Mouse (Mus musculus) midbrain, embryonic 10.5 days (tissue): ENCODE measurements at regions not wholly inside any gene's neighbourhood (a gene's known extent, or its start where the extent isn't known, plus 50 kb on each side); places are given as distances from the start of the nearest gene placed in this dataset.
"Not testable (repeated sequence)": the region's sequence is repeated elsewhere in the genome, so short reads cannot be mapped to it uniquely, and the experiment has no call there.

Source experiments
- DNase-seq: peaks from one replicate; pipeline ENCODE4 v3.0.0-alpha.2; 2017; ENCODE audit warnings: low spot score
- H3K27ac ChIP-seq: fragments of 300-500 bp; sonication (generic); replicated peaks from 2 replicates; pipeline ENCODE4 v1.5.1; 2016; ENCODE audit warnings: mild to moderate bottlenecking
- H3K27me3 ChIP-seq: fragments of 300-500 bp; sonication (generic); 2 replicates; pipeline ENCODE4 v1.6.1; 2016; ENCODE audit warnings: low read depth, mild to moderate bottlenecking; ENCODE audit not compliant: poor library complexity, severe bottlenecking
- H3K36me3 ChIP-seq: fragments of 300-500 bp; sonication (generic); 2 replicates; pipeline ENCODE4 v1.6.1; 2016; ENCODE audit warnings: mild to moderate bottlenecking, moderate library complexity
- H3K4me1 ChIP-seq: fragments of 300-500 bp; sonication (generic); 2 replicates; pipeline ENCODE4 v1.6.1; 2016
- H3K4me3 ChIP-seq: fragments of 300-500 bp; sonication (generic); 2 replicates; pipeline ENCODE4 v1.5.1; 2016; ENCODE audit warnings: mild to moderate bottlenecking, moderate library complexity
- H3K9me3 ChIP-seq: fragments of 300-500 bp; sonication (generic); replicated peaks from 2 replicates; pipeline ENCODE4 v1.6.1; 2016; ENCODE audit warnings: mild to moderate bottlenecking
- WGBS: fragments of 180-500 bp; shearing (Covaris S2); methylation state at CpG from one replicate; pipeline ENCODE4 v1.1.7; 2016; 5-methylcytosine and 5-hydroxymethylcytosine counted together

DNA sequence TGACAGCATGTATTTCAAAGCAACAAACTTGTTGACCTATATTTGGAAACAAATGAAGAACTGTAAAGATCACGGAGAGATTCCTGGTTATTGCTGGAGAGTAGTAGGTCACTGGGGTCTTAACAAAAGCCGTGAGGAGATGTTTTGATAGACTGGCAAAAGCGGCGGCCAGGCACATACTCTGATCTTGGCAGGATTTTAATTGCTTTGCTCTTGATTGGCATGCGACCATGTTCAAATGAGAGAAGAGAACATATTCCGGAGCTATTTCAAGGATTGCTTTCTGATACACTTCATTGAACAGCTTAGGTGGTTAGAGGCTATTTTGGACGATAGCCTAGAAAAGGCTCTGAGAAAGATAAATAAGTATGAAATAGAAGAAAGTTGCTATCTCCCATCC lies 874.2 kb downstream of the Robo1 start:
- DNase-seq: no peak
- H3K27me3 ChIP-seq: no peaks in the 10 kb centered on the region
- 86% methylated on average over 7 of the region's 7 CpGs for WGBS

DNA sequence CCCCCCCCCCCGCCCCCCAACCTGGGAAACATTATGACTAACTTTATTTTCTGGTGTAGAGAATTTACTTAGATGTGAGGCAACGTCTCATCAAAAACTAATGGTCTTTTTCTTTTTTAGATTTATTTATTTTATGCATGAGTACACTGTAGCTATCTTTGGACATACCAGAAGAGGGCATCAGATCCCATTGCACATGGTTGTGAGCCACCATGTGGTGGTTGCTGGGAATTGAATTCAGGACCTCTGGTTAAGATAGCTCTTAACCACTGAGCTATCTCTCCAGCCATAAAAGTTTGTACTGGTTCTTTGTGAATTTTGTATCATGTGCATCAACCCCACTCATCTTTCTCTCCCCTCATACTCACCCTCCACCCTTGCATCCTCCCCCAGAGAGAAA lies 847.3 kb downstream of the Robo1 start:
- Histone ChIP-seq H3K27me3 (no peaks in the 10 kb centered on the region), H3K27ac (no peak overlapping the region), H3K36me3 (no peaks in the 10 kb centered on the region), H3K4me3 (no peak overlapping the region), H3K4me1 (no peaks in the 10 kb centered on the region), H3K9me3 (no peaks in the 10 kb centered on the region)
- DNase-seq: no peak
- 53% methylated on average over 2 of the region's 2 CpGs for WGBS

More for the DNA sequence above, 874.2 kb downstream of the Robo1 start:
- no peak overlapping the region for H3K27ac ChIP-seq
- H3K4me3 ChIP-seq: no peak overlapping the region
- H3K4me1 ChIP-seq: no peaks in the 10 kb centered on the region
- H3K36me3 ChIP-seq: no peaks in the 10 kb centered on the region
- no peaks in the 10 kb centered on the region for H3K9me3 ChIP-seq

GRCm38 (mm10) chr16:73127927-73128326 lies 819.8 kb downstream of the Robo1 start:
- H3K4me3 ChIP-seq, DNase-seq, H3K4me1 ChIP-seq, H3K27me3 ChIP-seq, H3K27ac ChIP-seq, H3K36me3 ChIP-seq, H3K9me3 ChIP-seq: not testable (repeated sequence)
- WGBS: 87% methylated on average over 1 of the region's 1 CpGs

DNA sequence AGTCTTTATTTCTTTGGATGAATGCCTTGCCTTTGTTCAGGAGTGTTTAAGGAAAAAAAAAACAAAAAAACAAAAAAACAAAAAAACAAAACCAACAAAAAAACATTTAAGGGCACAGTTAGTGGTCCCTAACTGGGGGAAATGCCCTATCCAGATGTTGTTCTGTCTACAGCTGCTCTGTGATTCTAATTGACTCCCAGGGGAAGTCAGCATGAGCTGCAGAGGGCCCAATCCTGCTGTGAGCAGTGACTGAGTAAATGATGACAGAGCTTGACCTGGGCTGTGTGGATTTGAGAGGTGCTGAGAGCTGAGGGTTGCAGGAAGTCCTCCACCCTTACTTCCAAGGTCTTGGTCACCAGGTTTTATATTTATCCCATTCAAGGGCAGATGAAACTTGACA lies 812.5 kb downstream of the Robo1 start:
- H3K27me3 ChIP-seq: peaks cover 10% of the 10 kb centered on the region
- no peak overlapping the region for H3K4me3 ChIP-seq
- H3K9me3 ChIP-seq: no peaks in the 10 kb centered on the region
- no peaks in the 10 kb centered on the region for H3K36me3 ChIP-seq
- H3K27ac ChIP-seq: no peak overlapping the region
- DNase-seq: no peak
- H3K4me1 ChIP-seq: peaks cover 12% of the 10 kb centered on the region

DNA sequence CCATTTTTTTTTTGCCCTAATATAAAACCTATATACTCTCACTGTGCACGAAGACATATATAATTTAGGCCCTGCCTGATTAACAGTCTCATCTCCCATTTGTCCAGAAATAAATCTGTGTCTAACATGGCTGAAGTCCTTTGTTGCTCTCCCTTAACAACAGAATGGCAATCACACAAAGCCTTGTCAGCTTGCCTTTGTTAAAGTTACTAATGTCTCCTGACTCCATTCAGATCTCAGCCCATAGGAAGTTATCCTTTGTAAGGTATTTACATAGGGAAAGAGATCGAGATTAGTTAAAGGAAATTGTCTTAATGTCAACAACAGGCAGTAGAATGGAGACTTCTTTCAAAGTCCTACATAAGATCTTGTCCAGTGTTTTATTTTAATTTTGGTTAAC lies 809.2 kb downstream of the Robo1 start:
- Histone ChIP-seq H3K27me3 (peaks cover 10% of the 10 kb centered on the region), H3K4me1 (peaks cover 12% of the 10 kb centered on the region), H3K4me3 (no peak overlapping the region), H3K9me3 (no peaks in the 10 kb centered on the region), H3K36me3 (no peaks in the 10 kb centered on the region), H3K27ac (no peak overlapping the region)
- DNase-seq: no peak
- 31% methylated on average over 2 of the region's 2 CpGs for WGBS

DNA sequence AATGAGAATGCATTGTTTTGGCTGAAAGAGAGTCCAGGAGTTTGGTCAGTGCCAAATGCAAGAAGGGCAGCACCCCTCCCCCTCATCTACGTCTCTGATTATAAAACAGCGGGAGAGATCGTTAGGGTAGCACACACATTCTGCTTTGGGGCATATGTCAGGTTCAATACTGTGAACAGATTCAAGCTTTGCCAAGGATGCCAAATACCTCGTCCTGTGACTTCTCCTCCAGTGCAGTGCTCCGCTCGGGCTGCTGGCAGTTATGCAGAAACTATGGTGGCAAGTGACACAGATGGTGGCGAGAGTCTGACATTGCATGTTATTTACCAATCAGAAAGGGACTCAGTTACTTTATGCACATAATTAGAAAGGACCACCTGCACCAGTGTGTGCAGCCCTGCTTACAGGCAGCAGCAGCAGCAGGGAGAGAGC lies 799.9 kb downstream of the Robo1 start:
- no peak for DNase-seq
- Histone ChIP-seq H3K4me3 (no peak overlapping the region), H3K36me3 (no peaks in the 10 kb centered on the region), H3K4me1 (no peaks in the 10 kb centered on the region), H3K27me3 (no peaks in the 10 kb centered on the region), H3K27ac (no peak overlapping the region), H3K9me3 (no peaks in the 10 kb centered on the region)
- whole genome bisulfite sequencing: 89% methylated on average over 7 of the region's 7 CpGs

GRCm38 (mm10) chr16:73107608-73108007 lies 799.5 kb downstream of the Robo1 start:
- no peak overlapping the region for H3K4me3 ChIP-seq
- H3K27ac ChIP-seq: no peak overlapping the region
- no peaks in the 10 kb centered on the region for H3K36me3 ChIP-seq
- H3K9me3 ChIP-seq: no peaks in the 10 kb centered on the region
- DNase-seq: no peak
- no peaks in the 10 kb centered on the region for H3K27me3 ChIP-seq
- no peaks in the 10 kb centered on the region for H3K4me1 ChIP-seq
- 89% methylated on average over 9 of the region's 9 CpGs for WGBS

DNA sequence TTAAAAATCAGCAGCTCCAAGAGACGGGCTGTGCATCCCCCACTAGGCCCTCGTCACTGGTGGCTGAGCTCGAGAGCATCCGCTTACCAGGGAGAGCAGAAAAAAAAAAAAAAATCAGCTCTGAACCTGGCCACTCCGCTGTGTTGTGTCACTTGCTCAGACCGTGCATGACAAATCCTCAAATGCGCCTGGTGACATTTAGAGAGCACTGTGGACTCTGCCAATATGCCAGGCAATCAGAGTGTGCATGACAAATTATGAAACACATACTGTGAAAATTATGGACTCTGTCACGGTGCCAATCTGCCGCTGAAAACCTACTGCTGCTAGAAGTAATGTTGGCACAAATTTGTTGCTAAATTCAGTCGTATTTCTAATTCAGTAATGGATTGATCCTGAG lies 797.4 kb downstream of the Robo1 start:
- no peak overlapping the region for H3K27ac ChIP-seq
- no peak for DNase-seq
- no peaks in the 10 kb centered on the region for H3K9me3 ChIP-seq
- 79% methylated on average over 10 of the region's 10 CpGs for WGBS
- no peaks in the 10 kb centered on the region for H3K36me3 ChIP-seq
- no peaks in the 10 kb centered on the region for H3K27me3 ChIP-seq
- no peaks in the 10 kb centered on the region for H3K4me1 ChIP-seq
- no peak overlapping the region for H3K4me3 ChIP-seq

DNA sequence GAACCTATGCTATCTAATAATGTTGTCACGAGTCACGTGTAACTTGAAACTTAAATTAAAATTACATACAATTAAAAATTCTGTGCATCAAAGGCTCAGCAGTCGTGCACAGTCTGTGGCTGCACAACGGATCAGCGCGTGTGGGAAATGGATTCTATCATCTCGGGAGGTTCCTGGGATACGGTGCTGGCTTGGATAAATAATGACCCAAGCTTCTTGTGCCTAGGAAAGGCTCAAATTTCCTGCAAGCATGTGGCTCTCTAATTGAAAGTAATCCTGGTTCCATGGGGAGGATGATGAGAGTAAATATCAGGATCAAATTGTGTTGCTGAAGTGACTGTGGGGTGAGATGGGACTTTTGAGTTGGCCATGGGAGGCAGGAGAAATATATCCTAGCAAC lies 792.2 kb downstream of the Robo1 start:
- no peak overlapping the region for H3K4me3 ChIP-seq
- H3K9me3 ChIP-seq: no peaks in the 10 kb centered on the region
- no peak for DNase-seq
- H3K27me3 ChIP-seq: no peaks in the 10 kb centered on the region
- WGBS: 84% methylated on average over 8 of the region's 8 CpGs
- H3K27ac ChIP-seq: no peak overlapping the region
- H3K36me3 ChIP-seq: no peaks in the 10 kb centered on the region
- H3K4me1 ChIP-seq: peaks cover 23% of the 10 kb centered on the region

DNA sequence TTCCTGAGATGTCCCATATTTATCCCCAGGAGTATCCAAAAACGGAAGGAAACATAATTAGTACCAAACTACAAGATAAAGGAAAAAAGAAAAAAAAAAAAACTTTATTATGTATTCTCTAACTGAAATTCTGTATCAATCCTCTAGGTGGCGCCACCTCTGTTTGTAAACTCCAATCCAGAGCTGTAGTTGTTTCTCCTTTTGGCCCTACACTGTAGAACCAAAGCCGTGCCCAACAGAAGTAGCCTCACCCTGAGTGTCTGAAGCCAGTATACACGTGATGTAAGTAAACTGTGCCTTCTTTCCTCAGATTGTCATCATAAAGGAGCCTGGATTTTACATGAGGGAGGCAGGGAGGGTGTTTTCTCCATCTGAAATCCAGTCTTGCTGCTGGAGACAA lies 790.7 kb downstream of the Robo1 start:
- Histone ChIP-seq H3K9me3 (no peaks in the 10 kb centered on the region), H3K4me1 (peaks cover 23% of the 10 kb centered on the region), H3K36me3 (no peaks in the 10 kb centered on the region), H3K27me3 (no peaks in the 10 kb centered on the region), H3K4me3 (no peak overlapping the region), H3K27ac (no peak overlapping the region)
- 25% methylated on average over 4 of the region's 4 CpGs for WGBS
- DNase-seq: no peak

DNA sequence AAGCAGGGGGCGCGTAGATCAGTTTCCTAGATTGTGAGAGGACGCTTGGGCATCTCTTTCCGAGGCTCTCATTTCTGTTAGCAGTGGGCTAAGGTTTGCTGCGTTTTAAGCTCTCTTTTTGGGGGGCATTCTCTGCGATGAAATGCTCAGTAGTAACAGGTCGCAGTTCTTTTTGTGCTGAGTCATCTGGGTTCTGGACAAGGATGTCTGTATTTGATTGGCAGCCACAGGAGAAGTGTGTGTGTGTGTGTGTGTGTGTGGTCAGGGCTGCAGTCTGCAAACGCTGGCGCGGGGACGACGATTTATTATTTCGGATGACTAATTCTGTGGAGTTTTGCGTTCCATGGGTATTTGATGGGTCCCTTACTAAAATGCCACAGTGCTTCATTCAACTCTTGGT lies 789.1 kb downstream of the Robo1 start:
- Histone ChIP-seq H3K27ac (peak overlapping the region; percentile 52), H3K4me3 (peak overlapping the region; percentile 16; the same call in 1 of the 2 replicates), H3K36me3 (no peaks in the 10 kb centered on the region), H3K9me3 (no peaks in the 10 kb centered on the region), H3K4me1 (peaks cover 23% of the 10 kb centered on the region), H3K27me3 (no peaks in the 10 kb centered on the region)
- peak; percentile 26 for DNase-seq
- 33% methylated on average over 14 of the region's 14 CpGs for WGBS

DNA sequence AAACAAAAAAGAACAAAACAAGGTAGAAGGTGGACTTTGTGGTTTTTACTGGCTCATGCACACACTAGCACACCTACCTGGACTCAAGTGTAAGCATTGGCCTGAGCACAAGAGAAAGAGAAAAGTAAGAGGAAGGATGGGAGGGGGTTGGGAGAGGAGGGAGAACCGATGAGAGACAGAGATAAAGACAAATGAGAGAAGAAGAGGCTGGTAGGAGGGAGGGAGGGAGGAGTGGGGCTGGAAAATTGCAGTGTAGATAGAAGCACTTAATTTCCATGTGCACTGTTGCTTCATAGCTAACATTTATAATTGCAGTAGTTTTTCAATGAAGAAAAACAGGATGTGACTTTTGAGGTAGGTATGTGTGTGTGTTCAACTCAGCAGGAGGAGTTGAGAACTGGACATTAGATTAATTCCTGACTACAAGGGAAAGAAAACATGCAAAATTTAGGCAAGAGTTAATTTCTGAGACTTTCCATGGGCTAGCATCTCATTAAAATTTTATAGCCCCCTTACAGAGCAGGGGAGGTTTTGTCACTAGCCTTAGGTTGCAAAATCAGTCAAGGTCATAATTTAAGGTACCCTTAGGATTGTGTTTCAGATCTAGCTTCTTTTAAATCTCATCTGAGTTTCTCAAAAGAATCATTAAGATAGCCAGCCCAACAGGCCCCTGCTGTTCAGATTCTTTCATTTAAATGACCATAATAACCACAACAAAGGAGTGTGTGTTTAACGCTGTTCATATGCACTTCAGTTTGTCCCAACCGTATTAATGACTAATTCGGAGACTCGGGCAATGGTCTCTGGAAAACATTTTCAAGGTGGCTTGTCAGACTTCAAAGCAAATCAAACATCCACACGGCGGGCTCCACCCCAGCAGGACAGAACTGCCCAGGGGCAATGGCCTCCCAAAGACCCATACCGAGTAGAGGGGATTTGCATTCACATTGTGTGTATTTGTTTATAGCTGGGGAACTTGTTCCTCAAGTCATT lies 788.3 kb downstream of the Robo1 start:
- Histone ChIP-seq H3K27me3 (no peaks in the 10 kb centered on the region), H3K4me3 (peak overlapping the region; percentile 16; the same call in 1 of the 2 replicates), H3K27ac (no peak overlapping the region), H3K36me3 (no peaks in the 10 kb centered on the region), H3K9me3 (no peaks in the 10 kb centered on the region), H3K4me1 (peaks cover 23% of the 10 kb centered on the region)
- peak; percentile 29 for DNase-seq
- 11% methylated on average over 8 of the region's 8 CpGs for WGBS
